Mouse (Mus musculus): ENCODE results near the gene Etv6. TPM values are rescaled to one million over a fixed set of nuclear protein-coding genes. Genes with fewer than 3 reads are reported as not detected.

The Etv6 gene
- polyA plus RNA-seq, 1 experiment from 2014 or later = 14.7 TPM

GRCm38 (mm10) chr6:134252081-134252755 lies 216.7 kb downstream of the Etv6 start:
- ATAC-seq (ENCODE audit: borderline replicate concordance, extremely low read depth, low FRiP score, low TSS enrichment) = no peak
- Histone ChIP-seq H3K36me3 (peaks cover 15% of the 10 kb centered on the region), H3K9me3 (no peaks in the 10 kb centered on the region), H3K27me3 (no peaks in the 10 kb centered on the region), H3K4me3 (no peak overlapping the region), H3K9ac (no peak overlapping the region), H3K4me1 (peaks cover 17% of the 10 kb centered on the region), H3K4me2 (no peak overlapping the region), H3K27ac (no peak overlapping the region)
- 68% methylated on average over 8 of the region's 8 CpGs for WGBS

GRCm38 (mm10) chr6:134256369-134256768 lies 220.9 kb downstream of the Etv6 start:
- Histone ChIP-seq H3K4me1 (peaks cover 15% of the 10 kb centered on the region), H3K4me3 (no peak overlapping the region), H3K36me3 (peaks cover 14% of the 10 kb centered on the region), H3K27me3 (no peaks in the 10 kb centered on the region), H3K9me3 (no peaks in the 10 kb centered on the region), H3K4me2 (no peak overlapping the region), H3K27ac (0 out of 2 replicates have a peak overlapping the region, but pooled peaks have one; percentile 8), H3K9ac (no peak overlapping the region)
- no peak for ATAC-seq (ENCODE audit: borderline replicate concordance, extremely low read depth, low FRiP score, low TSS enrichment)
- 47% methylated on average over 3 of the region's 3 CpGs for WGBS

- H3K9me3 ChIP-seq = no peaks in the 10 kb centered on the region
- H3K4me3 ChIP-seq = no peak overlapping the region
- H3K36me3 ChIP-seq = peaks cover 35% of the 10 kb centered on the region
- no peak for ATAC-seq (ENCODE audit: borderline replicate concordance, extremely low read depth, low FRiP score, low TSS enrichment)
- H3K27me3 ChIP-seq = no peaks in the 10 kb centered on the region
- no peak overlapping the region for H3K4me2 ChIP-seq
- peaks cover 27% of the 10 kb centered on the region for H3K4me1 ChIP-seq
- no peak overlapping the region for H3K27ac ChIP-seq
- 89% methylated on average over 8 of the region's 8 CpGs for WGBS
- H3K9ac ChIP-seq = no peak overlapping the region
Measured at GRCm38 (mm10) chr6:134259913-134260312, 224.4 kb downstream of the Etv6 start.

- no peaks in the 10 kb centered on the region for H3K9me3 ChIP-seq
- peak overlapping the region; percentile 70 for H3K27ac ChIP-seq
- no peak for ATAC-seq (ENCODE audit: borderline replicate concordance, extremely low read depth, low FRiP score, low TSS enrichment)
- no peak overlapping the region for H3K9ac ChIP-seq
- H3K4me2 ChIP-seq = no peak overlapping the region
- H3K27me3 ChIP-seq = no peaks in the 10 kb centered on the region
- H3K36me3 ChIP-seq = peaks cover 53% of the 10 kb centered on the region
- H3K4me3 ChIP-seq = no peak overlapping the region
- WGBS = 61% methylated on average over 3 of the region's 3 CpGs
- peaks cover 15% of the 10 kb centered on the region for H3K4me1 ChIP-seq
Measured at GRCm38 (mm10) chr6:134261904-134262303, 226.4 kb downstream of the Etv6 start.

GRCm38 (mm10) chr6:134262383-134262782 lies 226.9 kb downstream of the Etv6 start:
- Histone ChIP-seq H3K9me3 (no peaks in the 10 kb centered on the region), H3K4me1 (peaks cover 15% of the 10 kb centered on the region), H3K4me2 (no peak overlapping the region), H3K9ac (no peak overlapping the region), H3K27ac (peak overlapping the region; percentile 70), H3K27me3 (no peaks in the 10 kb centered on the region), H3K36me3 (peaks cover 57% of the 10 kb centered on the region), H3K4me3 (no peak overlapping the region)
- ATAC-seq (ENCODE audit: borderline replicate concordance, extremely low read depth, low FRiP score, low TSS enrichment) = no peak
- 77% methylated on average over 4 of the region's 4 CpGs for WGBS

- Histone ChIP-seq H3K4me2 (no peak overlapping the region), H3K9me3 (no peaks in the 10 kb centered on the region), H3K4me1 (peaks cover 15% of the 10 kb centered on the region), H3K9ac (no peak overlapping the region), H3K27ac (peak overlapping the region; percentile 70; the same call in 1 of the 2 replicates), H3K27me3 (no peaks in the 10 kb centered on the region), H3K4me3 (no peak overlapping the region), H3K36me3 (peaks cover 58% of the 10 kb centered on the region)
- WGBS = 65% methylated on average over 6 of the region's 6 CpGs
- no peak for ATAC-seq (ENCODE audit: borderline replicate concordance, extremely low read depth, low FRiP score, low TSS enrichment)
Measured at GRCm38 (mm10) chr6:134262911-134263607, 227.6 kb downstream of the Etv6 start.

- Histone ChIP-seq H3K4me3 (no peak overlapping the region), H3K9ac (no peak overlapping the region), H3K27ac (no peak overlapping the region), H3K4me1 (no peaks in the 10 kb centered on the region), H3K36me3 (peaks cover 8% of the 10 kb centered on the region; the same call in 1 of the 2 replicates), H3K27me3 (no peaks in the 10 kb centered on the region), H3K9me3 (no peaks in the 10 kb centered on the region), H3K4me2 (no peak overlapping the region)
- WGBS = 83% methylated on average over 2 of the region's 2 CpGs
- no peak for ATAC-seq (ENCODE audit: borderline replicate concordance, extremely low read depth, low FRiP score, low TSS enrichment)
Measured at GRCm38 (mm10) chr6:134273884-134274283, 238.4 kb downstream of the Etv6 start.

GRCm38 (mm10) chr6:134276954-134277353 lies 241.5 kb downstream of the Etv6 start:
- 77% methylated on average over 2 of the region's 2 CpGs for WGBS
- H3K9me3 ChIP-seq = no peaks in the 10 kb centered on the region

GRCm38 (mm10) chr6:134282095-134282494 lies 246.6 kb downstream of the Etv6 start:
- Histone ChIP-seq H3K27ac (no peak overlapping the region), H3K4me3 (no peak overlapping the region), H3K9ac (no peak overlapping the region), H3K9me3 (no peaks in the 10 kb centered on the region), H3K36me3 (no peaks in the 10 kb centered on the region), H3K27me3 (no peaks in the 10 kb centered on the region), H3K4me1 (no peaks in the 10 kb centered on the region), H3K4me2 (no peak overlapping the region)
- no peak for ATAC-seq (ENCODE audit: borderline replicate concordance, extremely low read depth, low FRiP score, low TSS enrichment)
- 75% methylated on average over 3 of the region's 3 CpGs for WGBS

More at GRCm38 (mm10) chr6:134276954-134277353, 241.5 kb downstream of the Etv6 start:
- Histone ChIP-seq H3K36me3 (0 out of 2 replicates have a peak, but pooled peaks cover 3% of the 10 kb centered on the region), H3K4me2 (no peak overlapping the region), H3K27me3 (no peaks in the 10 kb centered on the region), H3K27ac (no peak overlapping the region), H3K4me1 (no peaks in the 10 kb centered on the region), H3K4me3 (no peak overlapping the region), H3K9ac (no peak overlapping the region)
- ATAC-seq (ENCODE audit: borderline replicate concordance, extremely low read depth, low FRiP score, low TSS enrichment) = no peak

GRCm38 (mm10) chr6:134291823-134292222 lies 256.3 kb downstream of the Etv6 start:
- ATAC-seq (ENCODE audit: borderline replicate concordance, extremely low read depth, low FRiP score, low TSS enrichment) = no peak
- no peaks in the 10 kb centered on the region for H3K36me3 ChIP-seq
- H3K9ac ChIP-seq = no peak overlapping the region
- no peak overlapping the region for H3K4me2 ChIP-seq
- no peak overlapping the region for H3K4me3 ChIP-seq
- no peaks in the 10 kb centered on the region for H3K9me3 ChIP-seq
- 82% methylated on average over 3 of the region's 3 CpGs for WGBS
- H3K27ac ChIP-seq = no peak overlapping the region
- H3K4me1 ChIP-seq = 0 out of 2 replicates have a peak, but pooled peaks cover 7% of the 10 kb centered on the region
- H3K27me3 ChIP-seq = no peaks in the 10 kb centered on the region

- 64% methylated on average over 5 of the region's 5 CpGs for WGBS
- Histone ChIP-seq H3K9me3 (no peaks in the 10 kb centered on the region), H3K27ac (no peak overlapping the region), H3K36me3 (no peaks in the 10 kb centered on the region), H3K9ac (no peak overlapping the region), H3K4me3 (no peak overlapping the region), H3K4me2 (no peak overlapping the region), H3K4me1 (0 out of 2 replicates have a peak, but pooled peaks cover 7% of the 10 kb centered on the region), H3K27me3 (no peaks in the 10 kb centered on the region)
- no peak for ATAC-seq (ENCODE audit: borderline replicate concordance, extremely low read depth, low FRiP score, low TSS enrichment)
Measured at GRCm38 (mm10) chr6:134292404-134292803, 256.9 kb downstream of the Etv6 start.

Data from lung, embryonic 15.5 days (tissue).